Mouse (Mus musculus): ENCODE measurements at regions not wholly inside any gene's neighbourhood (a gene's known extent, or its start where the extent isn't known, plus 50 kb on each side); places are given as distances from the start of the nearest gene placed in this dataset.
A peak's percentile ranks its signal among the peaks of the same experiment; 100 is the strongest.

DNA sequence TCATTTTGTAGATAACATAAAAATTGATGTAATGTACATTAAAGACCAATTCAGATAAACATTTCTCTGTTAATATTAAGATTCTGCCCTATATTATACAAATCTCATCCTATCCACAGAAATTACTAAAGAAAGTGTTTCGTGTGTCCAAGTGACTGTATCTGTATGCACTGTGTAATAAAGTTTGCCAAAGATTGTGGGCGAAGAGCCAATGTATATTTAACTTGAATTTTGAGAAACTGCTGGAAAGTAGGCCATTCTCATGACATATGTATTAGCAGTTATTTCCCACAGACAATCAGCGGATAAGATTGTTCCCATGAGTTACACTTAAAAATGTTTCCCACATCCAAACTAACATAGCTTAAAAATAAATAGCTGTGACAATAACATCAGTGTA lies 269.9 kb downstream of the Slitrk6 start:
- no peak overlapping the region for H3K4me3 ChIP-seq (ENCODE audit: low read depth, low read length)
- H3K9ac ChIP-seq: no peak overlapping the region
- no peaks in the 10 kb centered on the region for H3K27me3 ChIP-seq (ENCODE audit: insufficient read depth, low read length)
- DNase-seq: no peak
- WGBS: 85% methylated on average over 3 of the region's 3 CpGs
- H3K27ac ChIP-seq (ENCODE audit: low read depth, low read length): no peak overlapping the region
- H3K4me1 ChIP-seq (ENCODE audit: insufficient read depth): no peaks in the 10 kb centered on the region
- no peak for ATAC-seq
- H3K9me3 ChIP-seq (ENCODE audit: low read length): no peaks in the 10 kb centered on the region
- TF ChIP-seq CTCF (IDR thresholded peaks at IDR 0.05; ENCODE audit: low read depth): no peak
- no peaks in the 10 kb centered on the region for H3K36me3 ChIP-seq (ENCODE audit: insufficient read depth)
- H3K4me2 ChIP-seq (ENCODE audit: low read depth): no peak overlapping the region

DNA sequence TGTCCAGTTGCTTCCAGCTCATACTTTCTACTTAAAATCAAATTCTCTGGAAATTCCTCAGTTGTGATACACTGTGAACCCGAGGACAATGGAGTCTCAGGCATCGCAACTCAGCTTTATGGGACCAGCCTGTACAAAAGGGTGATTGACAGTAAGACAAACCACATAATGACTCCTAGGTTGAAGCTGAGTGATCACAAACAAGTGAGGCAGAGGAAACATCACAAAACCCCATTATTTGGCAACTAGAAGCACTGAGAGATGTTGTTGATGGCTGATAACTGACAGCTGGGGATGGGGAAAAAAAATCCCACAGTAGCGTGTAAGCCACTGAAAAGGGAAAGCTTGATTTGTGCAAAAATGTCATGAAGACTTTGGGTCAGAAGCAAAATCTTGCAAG lies 282.2 kb downstream of the Slitrk6 start:
- no peaks in the 10 kb centered on the region for H3K36me3 ChIP-seq (ENCODE audit: insufficient read depth)
- 33% methylated on average over 3 of the region's 3 CpGs for WGBS
- no peak overlapping the region for H3K4me3 ChIP-seq (ENCODE audit: low read depth, low read length)
- no peak for DNase-seq
- TF ChIP-seq CTCF (IDR thresholded peaks at IDR 0.05; ENCODE audit: low read depth): no peak
- H3K27ac ChIP-seq (ENCODE audit: low read depth, low read length): no peak overlapping the region
- no peak overlapping the region for H3K9ac ChIP-seq
- no peaks in the 10 kb centered on the region for H3K27me3 ChIP-seq (ENCODE audit: insufficient read depth, low read length)
- no peak overlapping the region for H3K4me2 ChIP-seq (ENCODE audit: low read depth)
- H3K9me3 ChIP-seq (ENCODE audit: low read length): no peaks in the 10 kb centered on the region
- no peak for ATAC-seq
- no peaks in the 10 kb centered on the region for H3K4me1 ChIP-seq (ENCODE audit: insufficient read depth)

DNA sequence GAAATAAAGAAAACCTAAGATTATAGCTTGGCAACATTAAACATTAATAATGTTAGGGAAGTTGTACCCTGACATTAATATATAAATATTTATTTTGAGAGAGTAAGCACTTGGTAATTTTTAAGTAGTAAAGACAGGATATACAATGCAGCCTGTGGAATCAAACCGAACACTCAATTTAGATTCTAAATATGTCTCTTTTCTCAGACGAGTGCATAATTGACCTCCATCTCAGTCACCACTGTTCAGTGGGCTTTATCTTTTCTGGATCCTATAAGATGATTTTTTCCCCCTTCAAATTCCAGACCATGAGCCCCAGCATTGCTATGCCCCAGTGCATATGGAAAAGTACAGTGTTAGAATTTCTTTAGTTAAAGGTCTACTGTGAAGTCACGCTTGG lies 282.8 kb downstream of the Slitrk6 start:
- Histone ChIP-seq H3K27ac (ENCODE audit: low read depth, low read length) (no peak overlapping the region), H3K4me1 (ENCODE audit: insufficient read depth) (no peaks in the 10 kb centered on the region), H3K27me3 (ENCODE audit: insufficient read depth, low read length) (no peaks in the 10 kb centered on the region), H3K9ac (no peak overlapping the region), H3K36me3 (ENCODE audit: insufficient read depth) (no peaks in the 10 kb centered on the region), H3K4me2 (ENCODE audit: low read depth) (no peak overlapping the region), H3K9me3 (ENCODE audit: low read length) (no peaks in the 10 kb centered on the region), H3K4me3 (ENCODE audit: low read depth, low read length) (no peak overlapping the region)
- DNase-seq: no peak
- WGBS: 82% methylated on average over 3 of the region's 3 CpGs
- TF ChIP-seq CTCF (IDR thresholded peaks at IDR 0.05; ENCODE audit: low read depth): no peak
- no peak for ATAC-seq

DNA sequence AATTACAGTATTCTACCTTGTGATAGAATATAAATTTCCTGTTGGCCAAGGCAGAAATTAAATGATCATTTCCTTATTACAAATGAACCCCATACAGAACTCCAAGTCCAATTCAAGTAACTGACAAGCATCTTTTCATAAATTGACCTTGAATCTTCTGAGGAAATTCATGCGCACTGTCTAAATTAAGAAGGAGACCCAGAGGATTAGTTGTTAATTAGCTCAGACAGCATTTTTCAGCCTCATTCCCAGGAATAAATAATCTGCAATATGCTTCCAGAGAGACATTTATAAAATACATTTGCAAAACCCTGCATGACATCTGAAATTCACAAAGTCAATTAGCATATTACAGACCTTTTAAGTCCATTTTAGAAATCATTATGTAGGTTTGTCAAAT lies 284.2 kb downstream of the Slitrk6 start:
- no peak for TF ChIP-seq CTCF (IDR thresholded peaks at IDR 0.05; ENCODE audit: low read depth)
- Histone ChIP-seq H3K27me3 (ENCODE audit: insufficient read depth, low read length) (no peaks in the 10 kb centered on the region), H3K4me2 (ENCODE audit: low read depth) (no peak overlapping the region), H3K4me3 (ENCODE audit: low read depth, low read length) (no peak overlapping the region), H3K27ac (ENCODE audit: low read depth, low read length) (no peak overlapping the region), H3K9ac (no peak overlapping the region), H3K4me1 (ENCODE audit: insufficient read depth) (no peaks in the 10 kb centered on the region), H3K36me3 (ENCODE audit: insufficient read depth) (no peaks in the 10 kb centered on the region), H3K9me3 (ENCODE audit: low read length) (no peaks in the 10 kb centered on the region)
- no peak for DNase-seq
- no peak for ATAC-seq
- 61% methylated on average over 1 of the region's 1 CpGs for WGBS

DNA sequence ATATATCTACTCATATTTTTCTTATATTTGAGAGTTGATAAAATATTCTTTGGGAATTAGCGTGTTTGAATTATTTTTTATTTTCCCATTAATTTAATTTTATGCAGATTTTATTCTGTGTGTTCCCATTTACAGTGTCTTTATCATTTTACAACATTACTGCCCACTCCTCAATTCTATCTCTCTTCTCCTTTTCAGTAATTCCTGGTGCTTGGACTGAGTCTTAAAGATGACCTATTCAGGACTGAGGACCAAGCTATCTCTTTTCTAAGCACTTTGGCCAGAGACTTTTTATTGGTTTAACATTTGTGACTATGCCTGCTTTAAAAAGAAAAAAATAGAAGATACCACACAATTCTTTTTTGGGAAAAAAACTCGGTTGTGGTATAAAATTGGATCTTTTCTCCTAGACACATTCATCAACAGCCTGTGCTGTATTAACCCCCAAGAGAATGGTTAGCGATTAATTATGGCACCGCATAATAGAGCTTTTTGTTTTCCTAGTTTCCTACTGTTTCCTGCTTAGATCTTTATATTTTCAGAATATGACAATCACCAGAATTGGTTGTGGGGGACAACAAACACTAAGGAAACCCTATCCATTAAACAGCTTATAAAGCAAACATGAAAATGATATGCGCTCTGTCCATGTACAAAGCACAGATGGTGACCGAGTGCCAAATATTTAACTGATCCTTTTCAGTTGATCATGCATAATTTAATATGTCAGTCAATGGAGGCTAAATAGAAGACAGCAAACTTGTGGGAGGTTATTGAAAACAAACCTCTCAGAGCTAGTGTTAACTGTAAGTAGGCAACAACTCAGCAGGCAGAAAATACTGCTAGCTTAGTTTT lies 286.3 kb downstream of the Slitrk6 start:
- 35% methylated on average over 6 of the region's 6 CpGs for WGBS
- H3K4me2 ChIP-seq (ENCODE audit: low read depth): no peak overlapping the region
- TF ChIP-seq CTCF (IDR thresholded peaks at IDR 0.05; ENCODE audit: low read depth): no peak
- no peaks in the 10 kb centered on the region for H3K4me1 ChIP-seq (ENCODE audit: insufficient read depth)
- no peak overlapping the region for H3K27ac ChIP-seq (ENCODE audit: low read depth, low read length)
- no peaks in the 10 kb centered on the region for H3K27me3 ChIP-seq (ENCODE audit: insufficient read depth, low read length)
- H3K9ac ChIP-seq: no peak overlapping the region
- H3K36me3 ChIP-seq (ENCODE audit: insufficient read depth): no peaks in the 10 kb centered on the region
- H3K9me3 ChIP-seq (ENCODE audit: low read length): no peaks in the 10 kb centered on the region
- no peak for ATAC-seq
- H3K4me3 ChIP-seq (ENCODE audit: low read depth, low read length): no peak overlapping the region
- peak; percentile 1 for DNase-seq
